Mouse (Mus musculus) retina, postnatal 1 day (tissue): ENCODE data around the gene Gm20388.
"Not testable (repeated sequence)": the region's sequence is repeated elsewhere in the genome, so short reads cannot be mapped to it uniquely, and the experiment has no call there.

ENCODE experiments used
- DNase-seq: peaks from one replicate; pipeline ENCODE4 v3.0.0-alpha.2; 2012

Gene Gm20388

DNA sequence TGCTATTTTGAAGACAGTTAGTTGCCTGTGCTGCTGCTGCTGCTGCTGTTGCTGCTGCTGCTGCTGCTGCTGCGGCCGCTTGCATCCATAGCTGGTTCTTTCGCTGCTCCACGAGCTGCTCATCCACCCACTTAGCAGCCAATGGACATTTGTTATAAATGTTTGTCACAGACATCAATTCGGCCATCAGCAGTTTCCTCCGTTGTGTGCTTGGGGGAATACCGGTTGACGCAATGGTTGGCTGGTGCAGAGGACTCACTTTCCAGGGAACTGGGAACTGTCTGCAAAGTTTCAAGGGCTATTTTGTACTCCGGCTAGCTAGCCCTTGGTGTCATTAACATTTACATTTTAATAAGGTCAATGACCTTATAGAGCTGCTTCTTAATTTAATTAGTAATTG lies 793.6 kb downstream of the Gm20388 start:
- DNase-seq = no peak

DNA sequence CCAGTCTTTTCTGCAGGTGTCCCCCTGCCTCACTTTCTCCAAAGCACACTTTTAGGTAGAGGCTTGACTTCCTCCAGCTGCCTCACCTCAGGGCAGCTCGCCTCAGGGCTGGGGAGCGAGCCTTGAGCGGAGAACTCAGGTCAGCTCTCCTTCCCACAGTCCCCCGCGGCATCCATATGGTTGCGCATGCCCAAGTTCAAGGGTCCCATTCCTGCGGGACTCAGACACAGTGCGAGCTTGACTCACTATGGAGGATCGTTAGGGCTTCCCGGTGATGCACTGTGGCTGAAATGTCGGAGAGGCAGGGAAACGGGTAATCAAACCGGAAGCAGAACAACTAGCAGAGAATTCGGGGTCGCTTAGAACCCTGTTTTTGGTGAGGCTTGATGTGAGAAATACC lies 794.5 kb downstream of the Gm20388 start:
- DNase-seq = no peak

DNA sequence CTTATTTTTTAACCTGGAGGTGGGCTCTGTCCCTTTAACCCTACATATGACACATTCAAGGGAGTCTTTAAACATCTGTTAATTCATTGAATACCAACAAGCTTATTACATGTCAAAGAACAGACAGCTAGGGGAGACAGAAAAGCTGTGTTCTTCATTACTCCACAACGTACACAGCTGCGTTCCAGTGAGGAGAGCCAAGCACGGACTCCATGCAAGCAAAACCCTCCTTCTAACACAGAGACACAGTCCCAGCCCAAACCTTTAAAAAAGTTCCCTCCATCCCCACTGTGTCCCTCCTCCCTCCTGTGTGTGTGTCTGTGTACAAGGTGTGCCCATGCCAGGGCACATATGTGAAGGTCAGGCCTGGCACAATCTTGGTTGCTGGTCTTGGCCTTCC lies 795.6 kb downstream of the Gm20388 start:
- no peak for DNase-seq

DNA sequence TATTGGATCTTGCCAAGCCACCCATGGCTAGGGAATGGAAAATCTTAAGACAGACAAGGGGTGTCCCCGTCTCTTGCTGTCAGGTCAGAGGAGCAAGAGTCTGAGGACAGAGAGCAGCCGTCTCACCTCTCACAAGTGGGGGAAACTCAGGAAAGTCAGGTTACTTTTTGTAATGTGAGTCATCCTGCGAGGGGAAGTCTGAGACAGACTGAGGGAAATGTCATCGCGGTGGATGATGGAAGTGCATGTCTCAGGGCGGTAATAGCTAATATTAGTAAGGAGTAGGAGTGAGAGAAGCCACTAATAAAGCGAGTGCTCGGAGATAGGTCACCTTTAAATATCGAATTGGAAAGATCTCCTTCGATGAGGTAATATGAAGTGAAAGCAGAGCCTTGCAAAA lies 798.5 kb downstream of the Gm20388 start:
- no peak for DNase-seq

DNA sequence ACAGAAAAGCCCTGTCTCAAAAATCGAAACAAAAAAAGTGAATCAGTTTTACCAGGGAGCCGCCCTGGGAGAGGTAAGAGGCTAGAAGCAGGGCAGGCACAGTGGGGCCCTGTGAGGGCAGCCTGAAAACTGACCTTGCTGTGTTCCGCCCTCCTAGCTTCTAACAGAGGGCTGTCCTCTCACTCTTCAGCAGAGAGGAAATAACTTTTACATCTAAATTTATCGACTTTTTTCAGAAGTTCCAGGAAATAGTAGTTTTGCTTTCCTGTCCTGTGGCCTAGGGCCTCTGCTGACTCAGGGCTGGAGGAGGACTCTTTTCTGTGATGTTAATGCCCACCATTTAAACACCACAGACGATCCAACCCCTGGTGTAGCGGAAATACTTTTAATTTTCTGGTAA lies 804.6 kb downstream of the Gm20388 start:
- no peak for DNase-seq

DNA sequence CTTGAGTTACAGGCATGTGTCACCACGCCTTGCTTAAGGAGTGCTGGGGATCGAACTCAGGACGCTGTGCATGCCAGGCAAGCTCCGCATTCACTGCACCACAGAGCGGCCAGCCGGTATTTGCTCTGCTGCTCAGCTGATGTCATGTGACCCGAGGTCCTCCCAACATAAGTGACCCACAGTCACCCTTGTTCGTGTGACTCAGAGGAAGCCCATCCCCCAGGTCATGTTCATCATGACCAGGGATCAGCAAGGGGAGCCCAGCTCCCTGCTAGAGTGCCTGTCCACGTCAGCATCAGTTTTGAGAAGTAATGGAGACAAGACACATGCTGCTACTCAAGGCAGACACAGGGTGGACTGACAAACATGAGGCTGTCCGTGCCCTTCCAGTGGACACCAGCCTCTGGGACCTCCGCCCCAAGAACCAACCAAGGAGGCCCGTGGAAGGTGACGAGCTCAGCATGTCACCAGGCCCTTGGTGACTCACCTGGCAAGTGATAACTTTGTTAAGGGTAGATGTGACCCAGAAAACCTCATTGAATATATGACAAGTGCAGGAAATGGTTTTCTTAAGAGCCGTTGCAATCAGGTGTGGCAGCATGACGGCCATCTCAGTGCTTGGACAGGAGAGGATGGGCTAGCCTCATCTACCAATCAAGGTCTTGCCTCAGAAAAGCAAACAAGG lies 805.5 kb downstream of the Gm20388 start:
- DNase-seq = no peak

DNA sequence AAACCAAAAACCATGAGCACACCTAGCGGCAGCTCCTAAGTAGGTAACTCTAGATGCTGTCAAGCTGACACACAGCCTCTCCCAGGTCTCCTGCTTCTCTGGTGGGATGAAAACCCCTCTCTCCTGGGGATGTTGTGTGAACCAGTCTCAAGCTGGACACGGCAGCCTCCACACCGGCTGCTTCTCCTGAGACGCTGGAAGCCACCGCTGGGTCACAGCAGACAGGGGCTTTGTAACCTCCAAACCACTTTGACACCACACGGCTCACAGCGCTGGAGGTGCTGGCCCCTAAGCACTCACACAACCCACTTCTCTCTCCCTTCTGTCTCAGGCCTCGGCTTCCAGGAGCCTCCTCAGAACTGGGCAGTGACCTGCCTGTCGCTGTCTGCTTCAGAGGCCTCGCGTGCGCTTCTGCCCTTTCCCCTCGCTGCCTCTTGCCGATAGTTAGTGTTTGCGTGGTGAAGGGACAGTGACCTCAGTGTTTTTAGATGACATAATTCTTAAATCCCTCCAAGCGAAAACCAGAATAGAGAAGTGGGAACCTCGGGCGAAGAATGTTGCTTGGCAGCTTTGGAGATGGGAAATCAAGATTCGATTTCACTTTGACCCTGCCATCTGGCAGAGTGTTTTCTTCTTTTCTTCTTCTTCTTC lies 809.1 kb downstream of the Gm20388 start:
- no peak for DNase-seq

DNA sequence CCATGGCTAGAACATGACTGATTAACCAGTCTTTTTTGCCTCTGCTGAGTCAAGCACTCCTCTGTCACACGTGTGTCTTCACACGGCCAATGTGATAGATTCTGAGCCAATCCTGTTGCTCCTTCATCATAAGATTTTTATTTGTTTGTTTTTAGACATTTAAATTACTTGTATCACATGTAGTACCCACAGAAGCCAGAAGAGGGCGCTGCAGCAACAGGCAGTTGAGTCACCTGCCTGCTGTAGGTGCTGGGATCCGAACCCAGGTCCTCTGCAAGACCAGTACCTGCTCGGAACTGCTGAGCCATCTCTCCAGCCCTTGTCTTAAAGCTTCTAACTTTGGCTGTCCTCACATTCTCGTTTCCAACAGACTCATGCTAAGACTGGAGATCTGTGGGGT lies 812.4 kb downstream of the Gm20388 start:
- no peak for DNase-seq

DNA sequence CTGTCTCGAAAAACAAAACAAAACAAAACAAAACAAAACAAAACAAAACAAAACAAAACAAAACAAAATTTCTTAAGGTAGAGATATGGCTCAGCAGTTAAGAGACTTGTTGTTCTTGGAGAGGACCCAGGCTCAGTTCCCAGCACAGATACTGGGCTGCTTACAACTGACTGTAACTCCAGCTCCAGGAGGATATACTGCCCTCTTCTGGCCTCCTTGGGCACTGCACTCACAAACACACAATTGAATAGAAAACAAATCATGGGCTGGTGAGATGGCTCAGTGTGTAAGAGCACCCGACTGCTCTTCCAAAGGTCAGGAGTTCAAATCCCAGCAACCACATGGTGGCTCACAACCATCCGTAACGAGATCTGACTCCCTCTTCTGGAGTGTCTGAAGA lies 813.5 kb downstream of the Gm20388 start:
- not testable (repeated sequence) for DNase-seq

DNA sequence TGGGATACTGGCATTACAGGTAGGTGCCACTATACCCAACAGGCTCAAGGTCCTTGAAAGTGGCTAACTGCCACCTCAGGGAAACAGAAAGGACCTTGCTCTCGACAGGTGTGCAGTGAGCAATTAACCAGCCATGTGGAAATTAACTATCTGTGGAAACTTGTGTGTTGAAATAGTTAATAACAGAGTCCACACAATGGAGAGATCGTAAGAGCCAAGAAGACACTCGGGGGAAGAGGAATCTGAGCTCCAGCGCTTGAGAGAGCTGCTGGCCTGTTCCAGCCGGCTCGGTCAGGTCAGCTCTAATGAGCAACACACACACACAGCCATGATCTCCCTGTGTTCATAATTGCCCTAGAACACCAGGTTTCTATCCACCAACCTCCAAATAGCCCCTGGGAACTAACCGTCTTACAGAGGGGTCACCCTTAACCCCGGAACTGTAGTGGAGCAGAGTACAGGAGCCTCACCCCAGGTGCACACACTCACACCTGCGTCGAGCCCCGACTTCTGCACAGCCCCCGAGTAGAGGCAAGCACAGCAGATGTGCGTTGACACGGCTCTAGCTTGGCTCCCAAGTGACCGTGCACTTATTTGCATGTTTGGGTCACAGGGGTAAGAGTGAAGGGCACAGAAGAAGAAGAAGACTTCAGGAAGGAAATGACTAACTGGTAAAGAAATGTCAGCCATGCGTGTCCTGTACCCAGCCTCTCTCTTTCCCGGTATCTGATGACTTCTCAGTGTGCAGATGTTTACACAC lies 814.4 kb downstream of the Gm20388 start:
- DNase-seq = no peak

DNA sequence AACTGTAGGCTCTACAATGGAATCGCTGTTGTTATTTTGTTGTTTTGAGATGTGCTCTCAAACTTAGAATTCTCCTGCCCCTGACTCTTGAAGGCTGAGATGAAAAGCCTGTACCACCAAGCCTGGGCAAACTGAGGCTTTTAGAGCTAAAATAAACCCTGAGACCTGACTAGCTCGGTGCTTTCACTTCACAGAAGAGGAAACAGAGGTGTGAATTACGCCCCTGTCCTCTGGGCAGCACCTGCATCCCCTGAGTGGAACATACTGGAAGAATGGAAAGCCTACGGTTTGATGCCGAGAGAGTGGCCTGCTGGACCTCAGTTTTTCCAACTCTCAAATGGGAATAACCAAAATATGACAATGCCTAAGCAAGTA lies 814.9 kb downstream of the Gm20388 start:
- DNase-seq = no peak

DNA sequence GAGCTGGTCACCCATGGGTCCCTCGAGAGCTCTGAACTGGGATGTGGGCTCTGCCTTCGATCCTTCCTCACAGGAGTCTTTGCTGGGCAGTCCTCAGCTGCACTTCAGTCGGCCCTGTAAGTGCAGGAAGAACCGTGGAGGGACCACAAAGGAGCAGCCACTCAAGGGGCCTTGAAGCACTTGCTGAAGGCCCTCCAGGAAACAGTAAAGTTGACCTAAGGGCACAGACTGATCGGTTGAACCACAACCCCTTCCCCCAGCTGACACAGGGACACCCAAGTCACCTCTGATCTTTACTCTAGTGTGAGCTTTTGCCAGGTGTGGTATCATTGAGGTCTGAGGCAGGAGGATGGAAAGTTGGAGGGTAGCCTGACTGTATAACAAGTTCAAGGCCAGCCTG lies 815.4 kb downstream of the Gm20388 start:
- DNase-seq = no peak

DNA sequence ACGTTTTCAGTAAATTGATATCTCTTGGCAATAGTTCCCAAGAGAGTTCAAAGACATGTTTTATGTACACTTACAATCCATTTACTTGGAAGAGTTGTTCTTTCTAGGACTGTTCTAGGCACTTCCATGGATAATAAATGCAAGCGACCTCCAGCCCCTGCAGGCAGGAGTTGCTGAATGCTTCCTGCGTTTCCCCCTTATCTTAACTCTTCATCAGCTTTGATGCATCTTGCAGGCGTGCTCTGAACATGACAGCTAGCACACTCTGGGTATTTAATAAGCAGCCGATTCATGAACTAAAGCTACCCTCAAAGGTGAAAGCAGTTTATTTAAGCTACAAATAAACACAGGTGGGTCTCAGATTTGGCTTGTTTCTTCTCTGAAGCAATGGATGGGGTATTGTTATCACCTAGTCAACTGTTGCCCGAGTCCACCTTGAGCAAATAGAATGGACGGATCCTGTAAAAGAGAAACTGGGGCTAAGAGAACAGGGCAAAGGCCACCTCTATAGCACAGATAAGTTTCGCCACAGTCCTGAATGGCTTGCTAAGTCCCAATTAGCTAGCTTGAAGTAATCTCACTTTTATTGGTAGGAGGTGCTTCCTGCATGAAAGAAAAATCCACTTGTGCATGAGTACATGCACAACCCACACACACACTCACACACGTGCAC lies 818.0 kb downstream of the Gm20388 start:
- DNase-seq = no peak

DNA sequence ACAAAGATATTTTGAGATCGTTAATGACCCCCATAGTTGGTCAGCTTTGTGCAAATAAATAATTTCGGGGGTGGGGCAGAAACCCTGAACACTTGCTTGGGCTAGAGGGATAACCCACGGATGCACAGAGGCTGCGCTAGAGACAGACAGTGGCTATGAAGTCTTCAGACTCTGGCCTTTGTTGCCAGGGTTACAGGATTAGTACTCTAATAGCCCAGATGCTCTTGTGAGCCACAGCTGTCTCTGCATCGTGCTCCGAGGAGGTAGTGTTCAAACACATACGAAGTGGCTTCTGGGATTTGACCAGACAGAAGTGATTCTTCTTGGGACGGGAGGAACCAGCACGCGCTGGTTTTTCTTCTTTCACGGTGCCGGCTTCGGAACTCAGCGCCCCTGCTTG lies 820.9 kb downstream of the Gm20388 start:
- DNase-seq = peak; percentile 73

DNA sequence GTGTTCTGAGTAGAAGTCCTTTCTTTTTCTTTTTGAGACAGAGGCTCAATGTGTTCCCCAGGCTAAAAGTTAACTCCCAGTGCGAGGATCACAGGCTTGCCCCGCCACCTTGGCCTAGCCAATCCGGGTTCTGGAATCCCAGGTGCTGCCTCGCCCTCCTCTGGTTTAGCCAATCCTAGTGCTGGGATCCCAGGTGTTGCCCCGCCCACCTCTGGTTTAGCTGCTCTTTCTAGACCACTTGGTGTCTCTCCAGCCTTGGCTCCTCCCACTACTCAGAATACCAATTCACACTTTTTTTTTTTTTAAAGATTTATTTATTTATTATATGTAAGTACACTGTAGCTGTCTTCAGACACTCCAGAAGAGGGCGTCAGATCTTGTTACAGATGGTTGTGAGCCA lies 821.4 kb downstream of the Gm20388 start:
- peak; percentile 17 for DNase-seq

DNA sequence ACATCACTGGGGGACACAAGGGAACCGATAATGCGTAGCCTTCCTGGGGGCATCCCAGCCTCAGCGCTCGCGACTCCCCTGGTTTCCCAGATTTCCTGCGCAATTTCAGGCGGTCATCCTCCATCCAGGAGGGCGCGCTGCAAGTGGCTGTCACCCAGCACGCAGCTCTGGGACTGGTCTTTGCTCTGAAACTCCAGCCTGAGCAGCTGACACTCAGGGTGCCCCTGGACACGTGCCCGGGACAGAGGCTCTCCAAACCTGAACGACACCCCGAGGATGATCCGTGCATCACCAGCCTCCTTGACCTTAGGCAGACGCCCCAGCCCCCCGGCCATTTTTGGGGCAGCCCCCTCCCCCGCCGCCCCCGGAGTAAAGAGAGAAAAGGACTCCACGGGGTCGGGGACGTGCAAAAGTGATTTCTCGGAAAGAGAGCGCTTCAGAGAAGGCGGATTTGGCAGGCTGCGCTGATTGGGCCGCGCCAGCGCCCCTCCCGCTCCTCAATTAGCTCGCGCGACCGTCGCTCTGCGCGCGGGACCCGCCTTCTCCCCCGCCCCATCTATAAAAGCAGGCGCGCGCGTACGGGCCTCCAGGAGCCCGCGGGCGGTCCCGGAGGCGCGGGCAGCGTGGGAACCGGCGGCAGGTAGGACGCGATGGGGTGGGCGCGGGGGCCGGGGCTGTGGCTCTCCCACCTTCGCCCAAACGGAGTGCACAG lies 825.3 kb downstream of the Gm20388 start, which contains the start of gene Irf8:
TSS of gene Irf8 (plus strand) at position 589 of the 712 bp plus-strand sequence.
- peak; percentile 91 for DNase-seq

DNA sequence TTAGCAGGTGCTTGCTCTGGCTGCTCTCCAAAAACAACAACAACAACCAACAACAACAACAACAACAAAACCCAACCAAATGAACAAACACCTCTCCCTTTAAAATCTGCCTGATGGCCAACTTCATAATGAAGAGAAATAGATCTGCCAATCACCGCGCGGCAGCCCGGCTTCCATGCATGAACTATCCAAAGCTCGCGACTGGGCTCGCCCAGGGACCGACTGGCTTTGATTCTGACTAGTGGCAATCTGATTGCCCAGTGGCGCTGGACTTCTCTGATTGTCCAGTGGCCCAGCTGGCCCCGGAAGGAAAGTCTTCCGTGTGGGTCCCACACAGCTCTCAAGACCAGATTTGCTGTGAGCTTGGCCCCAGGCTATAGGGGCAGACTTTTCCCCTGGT lies 825.8 kb downstream of the Gm20388 start:
- DNase-seq = peak; percentile 61

DNA sequence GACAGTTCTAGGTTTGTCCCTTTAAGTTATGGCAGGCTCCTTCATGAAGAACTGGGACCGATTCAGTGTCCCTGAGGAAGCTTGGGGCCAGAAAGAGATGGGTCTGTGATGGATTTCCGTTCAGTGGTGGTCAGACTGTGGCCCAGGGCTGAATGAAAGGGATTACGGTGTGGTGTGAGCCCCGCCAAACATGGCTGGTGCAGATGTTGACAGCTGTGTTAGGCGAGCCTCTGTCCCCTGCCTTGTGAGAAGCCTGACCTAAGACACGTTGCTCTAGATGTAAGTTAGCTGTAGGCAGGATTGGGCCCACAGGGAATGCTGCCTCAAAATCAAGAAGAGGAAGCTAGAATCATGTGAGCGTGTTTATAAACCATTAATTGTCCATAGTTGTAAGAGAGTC lies 826.5 kb downstream of the Gm20388 start:
- DNase-seq = no peak

DNA sequence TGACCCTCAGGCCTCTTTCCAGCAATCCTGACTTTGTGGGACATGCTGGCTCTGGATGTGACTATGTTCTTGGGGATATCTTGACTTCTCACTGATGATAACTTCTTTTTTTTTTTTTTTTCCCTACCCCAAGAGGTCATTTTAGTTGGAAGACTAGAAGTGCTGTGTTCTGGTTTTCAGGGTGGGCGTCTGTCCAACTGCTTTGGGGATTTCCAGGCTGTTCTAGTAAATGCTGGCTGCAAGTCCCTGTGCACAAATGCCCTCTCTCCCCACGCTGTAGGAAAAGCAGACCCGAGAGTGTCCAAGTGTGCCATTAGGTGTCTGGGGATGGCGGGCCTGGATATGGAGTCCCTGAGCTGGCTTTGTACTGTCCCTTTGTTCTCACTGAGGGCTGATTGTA lies 828.1 kb downstream of the Gm20388 start:
- DNase-seq = no peak

DNA sequence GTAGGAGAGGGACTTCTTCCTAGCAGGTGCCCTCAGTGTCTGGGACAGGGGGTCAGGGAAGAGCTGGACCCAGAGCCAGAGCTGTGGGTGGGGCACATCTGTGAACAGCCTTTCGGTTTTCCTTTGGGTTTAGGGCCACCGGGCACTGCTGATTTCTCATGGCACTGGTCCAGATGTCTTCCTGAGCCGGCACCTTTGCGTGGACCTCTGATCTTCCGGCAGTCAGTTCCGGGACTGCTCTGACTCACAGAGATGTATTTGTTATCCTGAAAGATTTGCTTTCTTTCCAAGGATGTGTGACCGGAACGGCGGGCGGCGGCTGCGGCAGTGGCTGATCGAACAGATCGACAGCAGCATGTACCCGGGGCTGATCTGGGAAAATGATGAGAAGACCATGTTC lies 828.9 kb downstream of the Gm20388 start:
- no peak for DNase-seq

DNA sequence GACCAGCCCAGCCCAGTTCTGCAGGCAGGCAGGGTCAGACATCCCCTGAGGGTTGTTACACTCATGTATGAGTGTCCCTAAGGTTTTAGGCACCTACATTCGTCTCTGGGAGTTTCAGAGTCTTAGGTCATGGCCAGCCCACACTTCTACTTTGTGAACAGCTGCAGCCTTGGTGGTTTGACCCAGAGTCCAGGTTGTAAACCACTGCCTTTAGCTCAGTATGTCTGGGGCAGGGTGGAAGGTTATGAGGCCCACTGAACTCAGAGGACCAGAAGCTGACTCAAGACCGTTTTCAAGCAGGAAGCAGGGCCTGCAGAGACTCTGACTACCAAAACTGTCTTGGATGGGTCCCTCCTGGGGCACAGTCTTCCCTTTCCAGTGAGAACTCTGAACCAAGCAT lies 829.9 kb downstream of the Gm20388 start:
- DNase-seq = no peak

DNA sequence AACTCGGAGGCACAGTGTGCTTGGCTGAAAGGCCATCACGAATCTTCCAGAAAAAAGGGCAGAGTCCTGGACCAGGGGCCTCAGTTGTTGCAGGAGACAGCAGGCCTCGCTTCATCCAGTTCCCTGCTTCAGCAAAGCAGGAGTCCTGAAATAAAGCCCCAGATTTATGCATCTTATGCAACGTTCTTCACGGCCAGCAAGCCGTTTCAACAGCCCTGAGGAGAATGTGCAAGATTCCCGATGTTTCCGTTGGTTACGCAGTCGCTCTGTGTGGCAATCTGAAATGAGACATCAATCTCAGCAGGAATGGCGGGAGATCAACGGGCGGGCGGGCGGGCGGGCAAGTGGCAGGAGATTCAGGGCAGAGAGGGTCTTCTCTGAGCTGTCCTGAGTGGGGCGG lies 830.4 kb downstream of the Gm20388 start:
- DNase-seq = no peak
